Mouse (Mus musculus) liver, adult 2 months (tissue): ENCODE results near the gene Btn2a2. TPM values are rescaled to one million over a fixed set of nuclear protein-coding genes. Genes with fewer than 3 reads are reported as not detected.

Experiments
- DNase-seq: peaks from one replicate; pipeline ENCODE4 v3.0.0-alpha.2; 2011; ENCODE audit warnings: low read depth, low spot score; ENCODE audit errors: extremely low read depth
- H3K27ac ChIP-seq: fragments of 200-500 bp; replicated peaks from 2 replicates; pipeline ENCODE4 v1.5.1; 2012; ENCODE audit warnings: low read depth, mild to moderate bottlenecking, control low read depth, inconsistent platforms, low read length; ENCODE audit not compliant: insufficient read depth
- H3K27me3 ChIP-seq: fragments of 200-500 bp; 2 replicates; pipeline ENCODE4 v1.6.1; 2012; ENCODE audit warnings: mild to moderate bottlenecking, moderate library complexity, low read length, inconsistent platforms; ENCODE audit not compliant: control insufficient read depth, insufficient read depth
- H3K36me3 ChIP-seq: fragments of 200-500 bp; 2 replicates; pipeline ENCODE4 v1.6.1; 2012; ENCODE audit warnings: low read length, inconsistent platforms; ENCODE audit not compliant: control insufficient read depth, insufficient read depth
- H3K4me1 ChIP-seq: fragments of 200-500 bp; 2 replicates; pipeline ENCODE4 v1.6.1; 2011; ENCODE audit warnings: low read length; ENCODE audit not compliant: control insufficient read depth, insufficient read depth
- H3K4me3 ChIP-seq: fragments of 200-500 bp; 2 replicates; pipeline ENCODE4 v1.5.1; 2011; ENCODE audit warnings: low read depth, mild to moderate bottlenecking, control low read depth, low read length, moderate library complexity; ENCODE audit not compliant: insufficient read depth
- H3K79me2 ChIP-seq: fragments of 200-500 bp; 2 replicates; pipeline ENCODE4 v1.6.1; 2012; ENCODE audit warnings: inconsistent platforms, mild to moderate bottlenecking, low read length, moderate library complexity; ENCODE audit not compliant: control insufficient read depth, insufficient read depth
- H3K9ac ChIP-seq: fragments of 200-500 bp; 2 replicates; pipeline ENCODE4 v1.6.1; 2012; ENCODE audit warnings: low read depth, mild to moderate bottlenecking, control low read depth, inconsistent platforms, low read length
- CTCF ChIP-seq: fragments of 200-500 bp; IDR thresholded peaks from 2 replicates; pipeline ENCODE4 v1.5.1; 2011; ENCODE audit warnings: low read depth, low read length, control low read depth
- POLR2A ChIP-seq: fragments of 200-500 bp; IDR thresholded peaks from 2 replicates; pipeline ENCODE4 v1.6.1; 2011; ENCODE audit warnings: low read length, control low read depth; ENCODE audit not compliant: insufficient read depth; ENCODE audit errors: extremely low read depth
- WGBS: fragments of 180-500 bp; shearing (Covaris S2); methylation state at CpG from one replicate; pipeline ENCODE4 v1.1.7; 2018; 5-methylcytosine and 5-hydroxymethylcytosine counted together
- polyA plus RNA-seq: library from polyadenylated mRNA; depleted of rRNA; stranded (reverse); fragments of >200 nt; gene quantifications from 2 replicates; pipeline ENCODE4 v1.2.3, GENCODE M21; 2012
- total RNA-seq: library from RNA; depleted of rRNA; stranded (reverse); fragments of >200 nt; gene quantifications from 2 replicates; pipeline ENCODE4 v1.2.3, GENCODE M21; 2014

Gene Btn2a2
- total and polyA plus RNA-seq, 2 experiments = not detected

DNA sequence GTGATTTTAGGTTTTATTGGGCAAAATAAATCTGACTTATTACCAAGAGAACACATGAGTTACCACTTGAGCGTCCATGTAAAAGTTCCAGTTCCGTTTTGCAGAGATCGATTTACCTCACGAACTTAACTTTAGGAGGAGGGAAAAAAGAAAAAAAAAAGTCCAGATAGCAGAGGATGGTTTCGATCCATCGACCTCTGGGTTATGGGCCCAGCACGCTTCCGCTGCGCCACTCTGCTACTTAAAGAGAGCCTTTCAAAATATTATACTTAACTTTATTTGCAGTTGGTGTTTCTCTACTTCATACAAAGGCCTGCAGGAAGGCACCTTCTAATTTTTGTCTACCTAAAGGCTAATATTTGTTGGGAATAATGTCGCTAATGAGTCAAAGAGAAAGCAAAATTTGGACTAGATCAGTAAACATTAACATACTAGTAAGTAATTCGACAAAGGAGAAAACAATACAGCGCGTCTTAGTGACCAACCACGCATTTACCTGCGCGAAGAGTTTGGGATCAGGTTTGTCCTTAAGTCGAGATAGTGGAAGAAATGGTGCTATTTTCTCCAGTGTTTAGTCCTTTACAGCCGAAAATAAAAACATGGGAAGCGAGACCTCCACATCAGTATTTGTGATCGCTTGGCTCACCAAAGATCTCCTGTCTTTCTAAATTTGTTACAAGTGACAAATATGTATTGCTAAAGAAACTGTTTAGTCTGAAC, 41.7 kb upstream of the Btn2a2 start:
- TF ChIP-seq POLR2A (no peak), CTCF (no peak)

DNA sequence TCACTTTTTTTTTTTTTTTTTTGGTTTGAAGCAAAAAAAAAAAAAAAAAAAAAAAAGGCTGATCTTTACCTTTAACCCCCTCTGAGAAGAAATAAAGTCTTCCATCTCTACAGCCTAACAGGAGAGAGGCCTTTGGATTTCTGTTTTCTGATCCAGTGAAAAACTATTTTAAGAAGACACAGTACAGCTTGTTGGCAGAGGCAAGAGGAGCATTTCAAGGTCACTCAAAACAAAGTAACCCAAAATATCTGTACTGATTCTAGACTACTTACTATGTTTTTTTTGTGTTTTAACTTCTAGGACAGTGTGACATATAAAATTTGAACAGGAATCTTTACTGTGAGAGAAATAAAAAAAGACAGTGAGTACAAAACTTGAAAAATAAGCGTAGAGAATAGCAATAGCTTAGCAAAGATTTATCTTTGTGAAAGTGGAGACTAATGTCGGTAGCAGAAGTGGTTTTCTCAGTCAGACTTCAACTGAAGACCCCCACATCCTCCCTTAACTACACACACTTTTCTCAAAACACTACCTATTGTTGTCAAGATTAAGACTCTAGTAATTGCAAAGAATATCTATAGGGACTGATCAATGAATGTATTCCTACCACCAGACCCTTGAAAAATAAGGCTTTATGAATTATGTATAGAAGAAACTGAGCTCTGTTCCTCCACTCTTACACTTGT, 41.0 kb upstream of the Btn2a2 start:
- no peak overlapping the region for H3K9ac ChIP-seq

More for the DNA sequence above, 41.7 kb upstream of the Btn2a2 start:
- Histone ChIP-seq H3K79me2 (no peaks in the 10 kb centered on the region), H3K9ac (peak overlapping the region; percentile 47), H3K36me3 (no peaks in the 10 kb centered on the region), H3K4me3 (peak overlapping the region; percentile 56), H3K4me1 (peaks cover 11% of the 10 kb centered on the region), H3K27me3 (no peaks in the 10 kb centered on the region), H3K27ac (peak overlapping the region; percentile 52)
- under 1% methylated on average over 20 of the region's 20 CpGs for WGBS
- peak; percentile 73 for DNase-seq

DNA sequence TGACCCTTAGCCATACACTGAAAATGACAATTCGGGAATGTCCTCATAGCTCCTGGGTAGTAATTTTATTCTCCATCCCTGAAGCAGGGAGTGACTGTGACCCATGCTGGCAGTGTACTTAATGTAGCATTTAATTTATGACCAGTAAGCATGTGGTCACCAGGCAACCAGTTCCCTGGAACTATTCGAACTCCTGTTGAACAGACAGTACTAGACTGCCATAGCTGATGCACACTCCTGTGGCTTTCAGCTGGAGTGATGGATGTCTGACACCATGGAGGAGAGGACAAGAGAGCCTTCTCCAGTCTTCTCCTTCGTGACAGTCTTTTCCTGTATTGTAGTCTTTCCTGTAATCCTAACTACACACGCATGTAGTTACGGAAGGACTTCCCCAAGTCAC, 40.3 kb upstream of the Btn2a2 start:
- no peak overlapping the region for H3K4me3 ChIP-seq
- H3K4me1 ChIP-seq = peaks cover 7% of the 10 kb centered on the region
- H3K27me3 ChIP-seq = no peaks in the 10 kb centered on the region
- H3K79me2 ChIP-seq = no peaks in the 10 kb centered on the region
- H3K9ac ChIP-seq = no peak overlapping the region
- no peak for DNase-seq
- no peak overlapping the region for H3K27ac ChIP-seq
- WGBS = 93% methylated on average over 5 of the region's 5 CpGs
- no peak for TF ChIP-seq POLR2A
- TF ChIP-seq CTCF = no peak
- no peaks in the 10 kb centered on the region for H3K36me3 ChIP-seq

More for the DNA sequence above, 41.0 kb upstream of the Btn2a2 start:
- H3K79me2 ChIP-seq = no peaks in the 10 kb centered on the region
- H3K4me3 ChIP-seq = peak overlapping the region; percentile 29; the same call in 1 of the 2 replicates
- TF ChIP-seq POLR2A (no peak), CTCF (no peak)
- H3K27ac ChIP-seq = no peak overlapping the region
- 33% methylated on average over 2 of the region's 2 CpGs for WGBS
- peaks cover 11% of the 10 kb centered on the region for H3K4me1 ChIP-seq
- no peaks in the 10 kb centered on the region for H3K36me3 ChIP-seq
- H3K27me3 ChIP-seq = no peaks in the 10 kb centered on the region
- DNase-seq = no peak

DNA sequence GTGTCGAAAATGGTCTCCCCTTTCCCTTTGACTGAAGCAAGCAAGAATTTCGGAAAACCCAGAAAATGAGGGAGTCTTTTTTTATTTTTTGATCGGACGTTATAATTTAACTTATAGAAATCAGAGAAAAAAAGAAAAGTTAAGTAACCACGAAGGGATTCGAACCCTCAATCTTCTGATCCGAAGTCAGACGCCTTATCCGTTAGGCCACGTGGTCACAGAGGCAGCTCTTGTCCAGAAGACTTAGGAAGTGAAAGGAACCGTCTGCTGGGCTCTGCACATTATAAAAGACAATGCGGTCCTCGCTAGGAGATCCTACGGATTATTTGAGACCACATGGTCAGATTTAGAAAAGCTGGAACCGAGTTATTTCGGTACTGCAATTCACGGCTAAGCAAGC, 37.7 kb upstream of the Btn2a2 start:
- Histone ChIP-seq H3K27ac (no peak overlapping the region), H3K4me3 (peak overlapping the region; percentile 31), H3K9ac (peak overlapping the region; percentile 55; the same call in 1 of the 2 replicates), H3K79me2 (no peaks in the 10 kb centered on the region), H3K4me1 (no peaks in the 10 kb centered on the region), H3K27me3 (no peaks in the 10 kb centered on the region), H3K36me3 (no peaks in the 10 kb centered on the region)
- WGBS = 1% methylated on average over 17 of the region's 17 CpGs
- DNase-seq = peak; percentile 67
- TF ChIP-seq CTCF (no peak), POLR2A (no peak)

DNA sequence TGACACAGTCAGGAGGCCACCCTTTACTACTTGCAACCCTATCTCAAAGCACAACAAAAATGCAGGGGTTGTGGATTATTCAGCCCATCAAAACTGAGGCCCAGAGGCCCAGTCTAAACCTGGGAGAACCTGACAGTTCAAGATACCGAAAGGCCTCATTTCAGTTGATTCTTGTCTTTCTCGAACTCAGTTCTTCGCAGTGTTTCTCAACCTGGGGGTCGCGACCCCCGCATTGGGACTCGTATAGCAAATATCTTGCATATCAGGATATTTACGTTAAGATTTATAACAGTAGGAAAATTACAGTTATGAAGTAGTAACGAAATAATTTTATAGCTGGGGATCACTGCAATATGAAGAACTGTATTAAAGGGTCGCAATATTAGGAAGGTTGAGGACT, 37.2 kb upstream of the Btn2a2 start:
- H3K27me3 ChIP-seq = no peaks in the 10 kb centered on the region
- no peaks in the 10 kb centered on the region for H3K36me3 ChIP-seq
- 5% methylated on average over 10 of the region's 10 CpGs for WGBS
- TF ChIP-seq CTCF (no peak), POLR2A (no peak)
- no peak for DNase-seq
- no peaks in the 10 kb centered on the region for H3K4me1 ChIP-seq
- no peak overlapping the region for H3K4me3 ChIP-seq
- no peak overlapping the region for H3K27ac ChIP-seq
- H3K9ac ChIP-seq = no peak overlapping the region
- H3K79me2 ChIP-seq = no peaks in the 10 kb centered on the region

DNA sequence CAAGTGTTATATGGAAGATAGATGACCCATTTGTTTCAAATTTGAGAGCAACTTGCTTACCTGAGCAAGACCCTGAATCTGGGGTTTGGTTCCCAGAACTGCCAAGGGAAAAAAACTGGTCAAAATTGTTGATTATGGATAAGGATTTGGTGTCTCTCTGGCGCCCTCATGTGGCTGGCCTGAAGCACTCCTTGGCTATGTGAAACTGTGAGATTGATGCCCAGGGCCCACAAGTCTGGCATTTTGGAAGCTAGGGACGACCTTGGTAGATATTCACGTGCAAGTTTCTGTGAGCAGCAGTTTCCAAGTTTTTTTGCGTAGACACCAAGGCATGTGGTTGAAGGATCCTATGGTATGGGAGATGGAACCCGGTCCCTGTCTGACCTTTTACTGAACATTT, 36.0 kb upstream of the Btn2a2 start:
- H3K79me2 ChIP-seq = no peaks in the 10 kb centered on the region
- H3K36me3 ChIP-seq = no peaks in the 10 kb centered on the region
- no peak overlapping the region for H3K4me3 ChIP-seq
- TF ChIP-seq POLR2A = no peak
- peak; percentile 85 for TF ChIP-seq CTCF
- no peak overlapping the region for H3K9ac ChIP-seq
- no peaks in the 10 kb centered on the region for H3K4me1 ChIP-seq
- WGBS = 11% methylated on average over 5 of the region's 5 CpGs
- no peaks in the 10 kb centered on the region for H3K27me3 ChIP-seq
- peak; percentile 74 for DNase-seq
- H3K27ac ChIP-seq = no peak overlapping the region
